Mouse (Mus musculus) bone marrow macrophage, adult 2 months (primary cell): Measurements from ENCODE around the gene Ccdc159.

Source experiments
- CTCF ChIP-seq: IDR thresholded peaks from 2 replicates; pipeline ENCODE4 v1.5.1; 2012; ENCODE audit warnings: low read depth, mild to moderate bottlenecking, low read length, moderate library complexity
- POLR2A ChIP-seq: IDR thresholded peaks from 2 replicates; pipeline ENCODE4 v1.6.1; 2012; ENCODE audit warnings: mild to moderate bottlenecking, low read depth, low read length, borderline replicate concordance

DNA sequence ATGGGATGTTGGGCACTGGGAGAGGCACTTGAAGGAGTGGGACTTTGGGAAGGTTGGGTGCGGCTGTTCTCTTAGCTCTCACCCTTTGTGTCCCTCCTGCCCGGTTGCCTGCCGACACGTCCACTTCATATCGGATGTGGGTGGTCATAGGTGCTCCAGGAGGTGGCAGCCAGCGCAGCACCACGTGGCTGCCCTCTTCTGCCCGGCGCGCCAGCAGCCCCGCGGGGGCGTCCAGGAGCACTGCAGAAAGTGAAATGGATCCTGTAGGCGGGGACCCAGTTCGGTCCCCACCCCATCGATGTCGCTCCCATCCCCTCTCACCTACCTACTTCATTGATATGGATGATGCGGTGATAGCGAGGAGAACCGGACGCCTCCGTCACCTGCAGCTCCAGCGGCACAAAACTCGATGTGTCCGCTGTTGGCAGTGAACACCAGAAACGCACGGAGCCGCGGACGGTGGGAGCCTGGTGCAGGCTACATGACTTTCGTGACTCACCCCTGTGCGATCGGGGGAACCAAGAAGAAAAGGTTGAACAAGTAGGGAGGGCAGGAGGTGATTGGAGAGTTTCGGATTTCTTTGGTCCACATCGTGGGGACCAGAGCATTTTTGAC, 34.2 kb downstream of the Ccdc159 start:
- no peak for TF ChIP-seq POLR2A
- no peak for TF ChIP-seq CTCF
